Mouse (Mus musculus) MEL (cell line): ENCODE data around the gene Ntn4.

Experiments
- CTCF ChIP-seq, 3 experiments: IDR thresholded peaks in 2 of 3; conservative IDR thresholded peaks in 1 of 3; 2 replicates each; pipeline ENCODE4 v1.5.1; 2011 to 2012; ENCODE audit warnings: low read length in 3 of 3, low read depth in 2 of 3, mild to moderate bottlenecking in 2 of 3, improper control_type of control experiment in 1 of 3, inconsistent platforms in 1 of 3, mixed read lengths in 1 of 3, moderate library complexity in 1 of 3; ENCODE audit not compliant: control insufficient read depth in 1 of 3, insufficient read depth in 1 of 3, poor library complexity in 1 of 3, severe bottlenecking in 1 of 3
- GATA1 ChIP-seq: IDR thresholded peaks from 2 replicates; pipeline ENCODE4 v1.6.1; 2011; ENCODE audit warnings: low read depth, low read length, improper control_type of control experiment
- KAT2A ChIP-seq: conservative IDR thresholded peaks from 2 replicates; pipeline ENCODE4 v1.6.1; 2012; ENCODE audit warnings: low read depth, low read length, improper control_type of control experiment, inconsistent platforms
- POLR2A ChIP-seq, 2 experiments: IDR thresholded peaks; 2 replicates each; pipeline ENCODE4 v1.6.1; 2011 to 2012; ENCODE audit warnings: low read length in 2 of 2, mild to moderate bottlenecking in 2 of 2, control low read depth in 1 of 2, improper control_type of control experiment in 1 of 2, low read depth in 1 of 2, moderate library complexity in 1 of 2; ENCODE audit not compliant: control insufficient read depth in 1 of 2, insufficient read depth in 1 of 2, poor library complexity in 1 of 2
- POLR2AphosphoS5 ChIP-seq: IDR thresholded peaks from 2 replicates; pipeline ENCODE4 v1.6.1; 2012; ENCODE audit warnings: low read depth, borderline replicate concordance, mild to moderate bottlenecking, inconsistent platforms, low read length, moderate library complexity, mixed read lengths
- TAL1 ChIP-seq: IDR thresholded peaks from 2 replicates; pipeline ENCODE4 v1.6.1; 2012; ENCODE audit warnings: mild to moderate bottlenecking, inconsistent platforms, low read length, moderate library complexity, mixed read lengths
- TBP ChIP-seq: IDR thresholded peaks from 2 replicates; pipeline ENCODE4 v1.8.0; 2011; ENCODE audit warnings: low read depth, low read length, improper control_type of control experiment
- USF2 ChIP-seq, 2 experiments: IDR thresholded peaks; 2 replicates each; pipeline ENCODE4 v1.6.1; 2011 to 2012; ENCODE audit warnings: improper control_type of control experiment in 2 of 2, low read length in 2 of 2, borderline replicate concordance in 1 of 2, inconsistent platforms in 1 of 2, low read depth in 1 of 2, mild to moderate bottlenecking in 1 of 2; ENCODE audit not compliant: insufficient read depth in 1 of 2
- ZKSCAN1 ChIP-seq: IDR thresholded peaks from 2 replicates; pipeline ENCODE4 v1.6.1; 2012; ENCODE audit warnings: low read depth, mild to moderate bottlenecking, inconsistent platforms, low read length, improper control_type of control experiment, moderate library complexity

DNA sequence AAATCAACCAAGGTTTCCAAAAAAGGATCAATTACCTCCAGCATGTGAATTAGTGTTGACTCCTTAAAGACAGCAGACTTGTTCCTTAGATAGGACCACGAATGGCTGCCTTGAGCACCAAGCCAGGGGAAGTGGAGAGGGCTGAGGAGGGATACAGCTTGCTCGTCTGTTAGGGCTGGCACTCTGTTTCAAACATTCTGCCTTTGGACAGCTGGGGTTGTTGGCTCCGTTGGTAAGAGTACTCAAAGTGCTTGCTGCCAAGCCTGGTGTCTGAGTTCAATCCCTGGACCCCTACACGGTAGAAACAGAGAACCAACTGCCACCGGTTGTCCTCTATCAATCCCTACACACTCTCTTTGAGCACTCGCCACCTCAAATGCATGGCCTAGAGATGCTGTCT is 90.0 kb downstream of the Ntn4 start:
- TF ChIP-seq USF2 (IDR thresholded peaks at IDR 0.05; ENCODE audit: borderline replicate concordance in 1 of 2, insufficient read depth in 1 of 2, low read depth in 1 of 2, low read length in 2 of 2) (no peak), TAL1 (no peak), ZKSCAN1 (no peak), CTCF (IDR thresholded peaks at IDR 0.05 in 2 of 3, conservative IDR thresholded peaks at IDR 0.05 in 1 of 3; ENCODE audit: control insufficient read depth in 1 of 3, insufficient read depth in 1 of 3, low read depth in 2 of 3, low read length in 3 of 3, poor library complexity in 1 of 3, severe bottlenecking in 1 of 3) (no peak), GATA1 (no peak), POLR2A (IDR thresholded peaks at IDR 0.05; ENCODE audit: control insufficient read depth in 1 of 2, insufficient read depth in 1 of 2, low read depth in 1 of 2, low read length in 2 of 2, poor library complexity in 1 of 2) (no peak), POLR2AphosphoS5 (no peak), KAT2A (no peak), TBP (no peak)
